Mouse (Mus musculus) heart, embryonic 15.5 days (tissue): ENCODE data around the gene Ctla4. TPM values are rescaled to one million over a fixed set of nuclear protein-coding genes. Genes with fewer than 3 reads are reported as not detected.

Experiments used
- ATAC-seq: fragments of 200-750 bp; cut with Nextera tagmentation; replicated peaks from 2 replicates; pipeline ENCODE4 v1.8.0; 2017; ENCODE audit warnings: low read depth, moderate TSS enrichment; ENCODE audit not compliant: insufficient number of reproducible peaks, insufficient read depth, low FRiP score
- H3K27ac ChIP-seq: fragments of 300-500 bp; sonication (generic); 2 replicates; pipeline ENCODE4 v1.5.1; 2015; ENCODE audit warnings: mild to moderate bottlenecking, inconsistent platforms
- H3K27me3 ChIP-seq: fragments of 300-500 bp; sonication (generic); 2 replicates; pipeline ENCODE4 v1.6.1; 2015; ENCODE audit warnings: inconsistent platforms
- H3K36me3 ChIP-seq: fragments of 300-500 bp; sonication (generic); 2 replicates; pipeline ENCODE4 v1.6.1; 2015; ENCODE audit warnings: mild to moderate bottlenecking, inconsistent platforms
- H3K4me1 ChIP-seq: fragments of 300-500 bp; sonication (generic); replicated peaks from 2 replicates; pipeline ENCODE4 v1.6.1; 2015; ENCODE audit warnings: inconsistent platforms
- H3K4me2 ChIP-seq: fragments of 300-500 bp; sonication (generic); 2 replicates; pipeline ENCODE4 v1.6.1; 2015; ENCODE audit warnings: inconsistent platforms, mild to moderate bottlenecking, moderate library complexity
- H3K4me3 ChIP-seq: fragments of 300-500 bp; sonication (generic); 2 replicates; pipeline ENCODE4 v1.5.1; 2015; ENCODE audit warnings: mild to moderate bottlenecking, inconsistent platforms
- H3K9ac ChIP-seq: fragments of 300-500 bp; sonication (generic); 2 replicates; pipeline ENCODE4 v1.6.1; 2015; ENCODE audit warnings: mild to moderate bottlenecking, inconsistent platforms
- H3K9me3 ChIP-seq: fragments of 300-500 bp; sonication (generic); replicated peaks from 2 replicates; pipeline ENCODE4 v1.6.1; 2016; ENCODE audit warnings: inconsistent platforms
- WGBS: fragments of 180-500 bp; shearing (Covaris S2); methylation state at CpG from one replicate; pipeline ENCODE4 v1.1.7; 2015; ENCODE audit warnings: mixed read lengths; 5-methylcytosine and 5-hydroxymethylcytosine counted together
- polyA plus RNA-seq: library from polyadenylated mRNA; unstranded; fragments of >200 nt; fragmentation: Nextera tagmentation; extraction: Ambion mirVana; gene quantifications from 2 replicates; pipeline ENCODE4 v1.2.1, GENCODE M21; 2015

Gene Ctla4
- polyA plus RNA-seq, 1 experiment from 2014 or later: 0.20 TPM

DNA sequence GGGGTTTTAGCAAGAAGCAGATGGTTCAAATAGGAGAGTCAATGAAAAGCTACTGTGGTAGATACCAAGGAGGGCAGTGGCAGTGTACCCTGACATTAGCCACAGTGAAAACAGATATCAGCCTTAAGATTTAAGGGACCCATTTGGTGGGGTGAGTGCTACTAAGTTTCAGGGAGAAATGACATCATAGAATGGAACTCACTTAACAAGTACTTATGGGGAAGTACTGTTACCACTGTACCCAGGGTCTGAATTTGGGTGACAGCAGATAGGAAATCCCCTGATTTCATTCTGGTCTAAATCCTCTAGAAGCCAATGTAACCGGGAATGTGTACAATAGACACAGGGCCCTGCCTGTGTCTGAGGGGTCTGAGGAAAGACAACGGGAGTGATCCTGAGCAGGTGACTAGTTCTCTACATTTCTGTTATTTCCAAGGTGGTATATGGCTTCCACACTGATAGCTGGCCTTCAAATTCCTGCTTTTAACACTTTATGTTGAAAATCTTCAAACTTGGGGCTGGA lies 17.7 kb downstream of the Ctla4 start:
- Histone ChIP-seq H3K9ac (no peak overlapping the region), H3K27ac (no peak overlapping the region), H3K36me3 (no peaks in the 10 kb centered on the region), H3K27me3 (no peaks in the 10 kb centered on the region), H3K9me3 (no peaks in the 10 kb centered on the region), H3K4me2 (no peak overlapping the region), H3K4me1 (no peaks in the 10 kb centered on the region), H3K4me3 (no peak overlapping the region)
- WGBS: 95% methylated on average over 2 of the region's 2 CpGs
- ATAC-seq: no peak

DNA sequence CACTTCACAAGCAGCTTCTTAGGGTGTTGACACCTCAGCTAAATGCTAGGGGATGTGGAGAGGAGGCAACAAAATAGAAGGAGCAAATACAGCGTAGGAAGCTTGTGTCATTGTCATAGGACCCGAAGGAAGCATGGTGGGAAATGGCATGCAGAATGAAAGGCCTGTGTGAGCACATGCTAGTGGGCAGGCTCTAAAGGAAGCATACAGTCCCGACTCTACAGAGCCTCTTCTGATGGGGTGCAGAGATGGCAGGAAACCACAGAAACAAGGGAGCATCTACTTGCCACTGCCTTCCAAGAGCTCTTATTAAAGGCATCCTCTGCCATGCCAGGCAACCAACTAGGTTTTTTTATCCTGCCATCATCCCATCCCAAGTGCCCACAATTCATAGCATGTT lies 20.7 kb downstream of the Ctla4 start:
- no peaks in the 10 kb centered on the region for H3K36me3 ChIP-seq
- H3K9ac ChIP-seq: no peak overlapping the region
- H3K4me2 ChIP-seq: no peak overlapping the region
- H3K4me1 ChIP-seq: no peaks in the 10 kb centered on the region
- no peaks in the 10 kb centered on the region for H3K27me3 ChIP-seq
- no peak overlapping the region for H3K4me3 ChIP-seq
- no peak for ATAC-seq
- no peaks in the 10 kb centered on the region for H3K9me3 ChIP-seq
- no peak overlapping the region for H3K27ac ChIP-seq
- 73% methylated on average over 3 of the region's 3 CpGs for WGBS

DNA sequence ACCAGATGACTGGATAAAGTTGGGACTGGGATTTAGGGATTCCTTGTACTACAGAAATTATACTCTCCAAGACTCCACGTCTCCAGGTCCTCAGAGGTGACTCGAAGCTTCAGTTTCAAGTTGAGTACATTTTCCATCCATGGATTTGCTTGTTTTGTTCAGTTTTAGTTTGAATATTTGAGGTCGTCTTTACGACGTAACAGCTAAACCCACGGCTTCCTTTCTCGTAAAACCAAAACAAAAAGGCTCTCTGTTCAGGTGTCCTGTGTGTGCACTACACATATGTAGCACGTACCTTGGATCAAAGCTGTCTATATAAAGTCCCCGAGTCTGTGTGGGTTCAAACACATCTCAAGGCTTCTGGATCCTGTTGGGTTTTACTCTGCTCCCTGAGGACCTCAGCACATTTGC lies 22.0 kb downstream of the Ctla4 start:
- H3K27ac ChIP-seq: no peak overlapping the region
- 81% methylated on average over 9 of the region's 9 CpGs for WGBS

DNA sequence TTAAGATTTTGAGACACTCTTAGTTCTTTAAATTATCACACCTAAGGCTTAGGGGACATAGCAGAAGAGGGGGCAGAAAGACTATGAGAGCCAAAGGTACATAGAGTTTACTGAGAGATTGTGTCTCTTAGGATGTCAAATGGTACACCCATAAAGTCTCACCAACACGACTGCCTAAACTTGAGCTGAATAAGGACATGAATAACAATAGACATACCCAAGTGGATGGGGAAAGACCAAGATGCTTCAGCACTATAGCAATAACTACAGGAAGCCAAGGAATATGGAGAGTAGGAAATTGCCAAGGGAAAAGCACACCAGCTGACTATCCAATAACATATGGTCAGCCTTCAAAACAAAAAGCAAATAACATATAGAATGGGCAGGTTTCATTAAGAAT lies 22.9 kb downstream of the Ctla4 start:
- Histone ChIP-seq H3K4me2 (no peak overlapping the region), H3K4me1 (no peaks in the 10 kb centered on the region), H3K27ac (no peak overlapping the region), H3K36me3 (no peaks in the 10 kb centered on the region), H3K4me3 (no peak overlapping the region), H3K9ac (no peak overlapping the region), H3K9me3 (no peaks in the 10 kb centered on the region), H3K27me3 (no peaks in the 10 kb centered on the region)
- no peak for ATAC-seq
- WGBS: 61% methylated on average over 1 of the region's 1 CpGs

More for the DNA sequence above, 22.0 kb downstream of the Ctla4 start:
- Histone ChIP-seq H3K4me3 (no peak overlapping the region), H3K9me3 (no peaks in the 10 kb centered on the region), H3K4me2 (no peak overlapping the region), H3K9ac (no peak overlapping the region), H3K36me3 (no peaks in the 10 kb centered on the region), H3K27me3 (no peaks in the 10 kb centered on the region), H3K4me1 (no peaks in the 10 kb centered on the region)
- ATAC-seq: no peak

DNA sequence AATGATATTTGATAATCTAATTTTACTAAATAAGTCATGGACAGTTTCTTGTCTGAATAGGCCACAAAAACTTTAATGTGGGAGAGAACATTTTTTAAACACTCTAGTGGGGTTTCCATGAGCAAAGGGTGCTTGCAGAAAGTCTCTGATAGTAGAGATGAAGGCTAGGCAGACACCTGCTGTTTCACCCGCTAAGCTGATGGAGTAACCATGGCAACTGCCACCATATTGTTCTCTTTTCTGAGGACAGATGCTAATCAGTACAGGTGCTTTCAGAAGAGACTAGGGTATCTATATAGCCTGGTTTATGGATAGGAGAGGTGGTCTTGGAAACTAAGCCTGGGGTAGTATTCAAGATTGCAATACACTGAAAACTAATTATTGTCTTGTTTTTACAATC lies 24.0 kb downstream of the Ctla4 start:
- Histone ChIP-seq H3K27ac (no peak overlapping the region), H3K27me3 (no peaks in the 10 kb centered on the region), H3K4me3 (no peak overlapping the region), H3K4me2 (no peak overlapping the region), H3K9ac (no peak overlapping the region), H3K4me1 (no peaks in the 10 kb centered on the region), H3K9me3 (no peaks in the 10 kb centered on the region), H3K36me3 (no peaks in the 10 kb centered on the region)
- WGBS: 52% methylated on average over 1 of the region's 1 CpGs
- ATAC-seq: no peak

DNA sequence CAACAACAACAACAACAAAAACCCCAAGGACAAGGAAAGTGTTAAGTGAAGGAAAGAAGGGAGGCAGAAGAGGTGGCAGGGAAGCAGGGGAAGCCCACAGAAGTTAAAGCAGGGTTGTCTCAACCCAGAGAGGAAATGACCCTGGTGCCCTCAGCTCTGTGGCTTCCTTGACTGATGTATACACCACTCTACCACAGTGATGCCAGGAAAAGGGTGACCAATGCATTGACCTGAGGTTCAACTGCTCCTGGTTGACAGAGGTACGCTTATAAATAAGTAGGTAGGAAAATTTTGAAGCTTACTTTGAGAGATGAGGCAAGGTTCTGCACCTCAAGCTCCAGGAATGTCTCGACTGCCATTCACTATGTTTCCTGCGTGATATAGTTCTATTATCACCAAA lies 24.8 kb downstream of the Ctla4 start:
- Histone ChIP-seq H3K4me2 (no peak overlapping the region), H3K9me3 (no peaks in the 10 kb centered on the region), H3K4me1 (0 out of 2 replicates have a peak, but pooled peaks cover 6% of the 10 kb centered on the region), H3K9ac (no peak overlapping the region), H3K27ac (no peak overlapping the region), H3K36me3 (no peaks in the 10 kb centered on the region), H3K4me3 (no peak overlapping the region), H3K27me3 (no peaks in the 10 kb centered on the region)
- 77% methylated on average over 3 of the region's 3 CpGs for WGBS
- no peak for ATAC-seq

DNA sequence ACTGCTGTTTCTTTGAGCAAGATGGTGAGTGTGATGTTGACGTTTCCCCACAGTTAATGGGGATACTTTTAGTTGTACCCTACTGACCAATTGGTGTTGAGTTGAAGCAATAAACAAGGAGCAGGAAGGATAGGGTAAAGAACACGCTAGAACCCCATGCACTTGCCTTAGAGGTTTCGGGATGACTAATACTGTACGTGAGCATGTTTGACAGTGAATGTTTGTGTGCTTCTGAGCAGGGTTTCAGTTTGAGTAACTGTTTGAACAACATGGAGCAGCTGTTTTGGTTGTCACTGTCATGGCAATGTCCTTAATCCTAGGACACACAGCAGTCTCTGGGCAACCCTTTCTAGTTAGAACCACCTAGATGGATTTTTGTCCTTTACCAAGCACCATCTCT lies 26.5 kb downstream of the Ctla4 start:
- Histone ChIP-seq H3K27ac (no peak overlapping the region), H3K4me1 (0 out of 2 replicates have a peak, but pooled peaks cover 10% of the 10 kb centered on the region), H3K9ac (no peak overlapping the region), H3K4me2 (no peak overlapping the region), H3K27me3 (no peaks in the 10 kb centered on the region), H3K9me3 (no peaks in the 10 kb centered on the region), H3K4me3 (no peak overlapping the region), H3K36me3 (no peaks in the 10 kb centered on the region)
- no peak for ATAC-seq
- 80% methylated on average over 4 of the region's 4 CpGs for WGBS

DNA sequence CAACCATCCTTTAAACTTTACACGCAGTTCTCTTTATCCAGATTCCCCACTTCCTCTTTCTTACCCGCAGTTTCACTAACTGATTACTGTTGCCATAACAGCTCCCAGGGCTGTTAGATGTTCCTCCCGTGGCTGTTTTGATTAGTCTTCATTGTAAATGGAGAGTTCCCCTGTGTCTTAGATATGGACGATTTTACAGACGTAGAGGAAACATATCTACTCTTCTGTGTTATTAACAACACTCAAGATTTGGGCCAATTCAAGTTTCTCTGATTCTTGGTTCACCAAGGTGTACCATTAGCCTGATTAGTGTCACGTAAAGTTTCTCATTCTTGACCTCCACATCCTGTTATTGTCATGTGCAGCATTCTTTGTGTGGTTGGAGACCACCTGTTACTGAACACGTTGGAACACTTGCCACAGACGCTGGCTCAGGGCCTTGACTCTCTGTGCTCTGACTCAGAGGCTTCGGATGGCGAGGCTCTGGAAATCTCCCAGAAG lies 29.5 kb downstream of the Ctla4 start:
- H3K9ac ChIP-seq: no peak overlapping the region
- H3K4me1 ChIP-seq: peaks cover 18% of the 10 kb centered on the region; the same call in 1 of the 2 replicates
- no peak overlapping the region for H3K4me2 ChIP-seq
- WGBS: 47% methylated on average over 10 of the region's 10 CpGs
- ATAC-seq: no peak
- no peak overlapping the region for H3K4me3 ChIP-seq
- H3K36me3 ChIP-seq: no peaks in the 10 kb centered on the region
- no peaks in the 10 kb centered on the region for H3K9me3 ChIP-seq
- H3K27me3 ChIP-seq: no peaks in the 10 kb centered on the region
- H3K27ac ChIP-seq: peak overlapping the region; percentile 17; the same call in 1 of the 2 replicates

DNA sequence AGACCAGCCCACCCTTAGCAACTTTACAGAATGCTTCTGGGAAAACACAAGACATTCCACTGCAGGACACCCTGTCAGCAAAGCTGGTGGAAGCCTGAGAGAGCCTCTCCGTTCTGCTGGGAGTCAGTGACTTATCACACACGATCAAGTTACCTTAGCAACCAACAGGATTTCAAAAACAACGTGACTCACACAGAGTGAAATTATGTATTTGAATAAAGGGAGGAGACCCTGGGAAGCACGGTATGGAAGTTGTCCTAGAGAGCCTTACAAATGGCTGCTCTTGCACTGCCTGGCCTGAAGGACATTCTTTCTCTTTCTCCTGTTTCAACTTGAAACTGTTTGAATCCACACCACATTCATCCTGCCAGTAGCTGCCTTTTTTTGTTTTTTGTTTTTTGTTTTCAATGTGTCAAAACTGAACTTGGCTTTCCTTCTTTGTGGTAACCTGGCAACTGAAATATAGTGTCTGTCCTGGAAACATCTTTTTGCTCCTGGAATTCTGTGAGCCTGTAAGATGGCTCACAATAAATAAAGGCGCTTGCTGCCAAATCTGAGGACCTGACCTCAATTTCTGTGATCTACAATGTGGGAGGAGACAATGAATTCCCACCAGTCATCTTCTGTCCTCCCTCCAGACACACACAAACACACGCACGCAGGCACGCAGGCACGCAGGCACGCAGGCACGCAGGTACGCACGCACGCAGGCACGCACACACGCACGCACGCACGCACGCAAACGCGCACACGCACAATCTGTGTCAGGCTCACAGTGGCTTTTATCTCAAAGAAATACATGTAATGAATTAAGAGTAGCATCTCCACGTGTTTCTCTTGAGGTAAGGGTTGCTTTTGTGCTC lies 33.9 kb downstream of the Ctla4 start:
- no peaks in the 10 kb centered on the region for H3K36me3 ChIP-seq
- H3K4me2 ChIP-seq: no peak overlapping the region
- H3K27ac ChIP-seq: no peak overlapping the region
- no peaks in the 10 kb centered on the region for H3K9me3 ChIP-seq
- H3K27me3 ChIP-seq: no peaks in the 10 kb centered on the region
- H3K4me3 ChIP-seq: no peak overlapping the region
- H3K9ac ChIP-seq: no peak overlapping the region
- peaks cover 18% of the 10 kb centered on the region; the same call in 1 of the 2 replicates for H3K4me1 ChIP-seq
- peak; percentile 27; the same call in 1 of the 2 replicates for ATAC-seq
- WGBS: 79% methylated on average over 24 of the region's 24 CpGs

DNA sequence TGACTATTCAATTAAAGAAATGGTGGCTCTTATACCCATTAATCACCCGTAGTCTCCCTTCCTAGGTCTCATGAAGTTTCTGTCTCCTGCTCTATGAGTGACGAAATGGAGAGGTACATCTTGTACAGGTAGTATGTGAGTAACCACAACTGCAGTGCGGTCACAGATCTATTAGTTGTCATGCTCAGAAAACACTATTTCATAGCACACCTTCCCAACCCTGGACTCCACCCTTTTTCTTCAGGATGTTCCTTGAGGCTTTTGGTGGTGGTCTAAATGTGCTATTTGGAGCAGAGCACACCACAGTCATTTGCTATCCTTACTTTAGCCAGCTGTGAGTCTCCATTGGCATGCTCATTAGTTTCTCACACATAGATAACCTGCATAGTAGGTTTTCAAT lies 42.2 kb downstream of the Ctla4 start:
- no peak overlapping the region for H3K9ac ChIP-seq
- no peak for ATAC-seq
- no peaks in the 10 kb centered on the region for H3K36me3 ChIP-seq
- H3K4me3 ChIP-seq: no peak overlapping the region
- H3K9me3 ChIP-seq: no peaks in the 10 kb centered on the region
- H3K27me3 ChIP-seq: no peaks in the 10 kb centered on the region
- H3K27ac ChIP-seq: no peak overlapping the region
- H3K4me2 ChIP-seq: no peak overlapping the region
- H3K4me1 ChIP-seq: no peaks in the 10 kb centered on the region
- WGBS: 88% methylated on average over 3 of the region's 3 CpGs

DNA sequence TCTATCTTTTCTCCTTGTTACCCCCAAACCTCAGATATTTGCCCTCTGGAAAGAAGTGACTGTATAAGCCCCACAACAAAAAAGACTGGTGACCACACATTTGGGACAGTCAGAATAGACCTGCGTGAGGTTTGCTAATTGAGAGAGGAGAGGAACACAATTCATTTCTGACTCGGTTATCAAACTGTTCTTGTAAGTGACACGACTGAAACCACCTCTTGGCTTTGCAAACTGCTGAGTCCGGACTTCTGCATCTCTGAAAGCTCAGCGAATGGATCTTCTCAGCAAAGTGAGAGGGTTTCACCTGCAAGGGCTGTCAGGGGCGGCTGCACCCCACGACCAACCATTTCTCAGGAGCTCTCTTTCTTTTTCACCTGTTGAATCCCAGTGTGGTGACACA lies 43.6 kb downstream of the Ctla4 start:
- Histone ChIP-seq H3K9me3 (no peaks in the 10 kb centered on the region), H3K9ac (no peak overlapping the region), H3K4me1 (no peaks in the 10 kb centered on the region), H3K36me3 (no peaks in the 10 kb centered on the region), H3K4me2 (no peak overlapping the region), H3K27ac (no peak overlapping the region), H3K27me3 (no peaks in the 10 kb centered on the region), H3K4me3 (no peak overlapping the region)
- ATAC-seq: no peak
- WGBS: 80% methylated on average over 7 of the region's 7 CpGs
